Mouse (Mus musculus) liver, adult 2 months (tissue): Measurements from ENCODE around the gene Rapgef2. TPM values are rescaled to one million over a fixed set of nuclear protein-coding genes. Genes with fewer than 3 reads are reported as not detected.
A peak's percentile ranks its signal among the peaks of the same experiment; 100 is the strongest.

Experiments used
- DNase-seq: peaks from one replicate; pipeline ENCODE4 v3.0.0-alpha.2; 2011; ENCODE audit warnings: low read depth, low spot score; ENCODE audit errors: extremely low read depth
- H3K27ac ChIP-seq: fragments of 200-500 bp; replicated peaks from 2 replicates; pipeline ENCODE4 v1.5.1; 2012; ENCODE audit warnings: low read depth, mild to moderate bottlenecking, control low read depth, inconsistent platforms, low read length; ENCODE audit not compliant: insufficient read depth
- H3K27me3 ChIP-seq: fragments of 200-500 bp; 2 replicates; pipeline ENCODE4 v1.6.1; 2012; ENCODE audit warnings: mild to moderate bottlenecking, moderate library complexity, low read length, inconsistent platforms; ENCODE audit not compliant: control insufficient read depth, insufficient read depth
- H3K36me3 ChIP-seq: fragments of 200-500 bp; 2 replicates; pipeline ENCODE4 v1.6.1; 2012; ENCODE audit warnings: low read length, inconsistent platforms; ENCODE audit not compliant: control insufficient read depth, insufficient read depth
- H3K4me1 ChIP-seq: fragments of 200-500 bp; 2 replicates; pipeline ENCODE4 v1.6.1; 2011; ENCODE audit warnings: low read length; ENCODE audit not compliant: control insufficient read depth, insufficient read depth
- H3K4me3 ChIP-seq: fragments of 200-500 bp; 2 replicates; pipeline ENCODE4 v1.5.1; 2011; ENCODE audit warnings: low read depth, mild to moderate bottlenecking, control low read depth, low read length, moderate library complexity; ENCODE audit not compliant: insufficient read depth
- H3K79me2 ChIP-seq: fragments of 200-500 bp; 2 replicates; pipeline ENCODE4 v1.6.1; 2012; ENCODE audit warnings: inconsistent platforms, mild to moderate bottlenecking, low read length, moderate library complexity; ENCODE audit not compliant: control insufficient read depth, insufficient read depth
- H3K9ac ChIP-seq: fragments of 200-500 bp; 2 replicates; pipeline ENCODE4 v1.6.1; 2012; ENCODE audit warnings: low read depth, mild to moderate bottlenecking, control low read depth, inconsistent platforms, low read length
- CTCF ChIP-seq: fragments of 200-500 bp; IDR thresholded peaks from 2 replicates; pipeline ENCODE4 v1.5.1; 2011; ENCODE audit warnings: low read depth, low read length, control low read depth
- POLR2A ChIP-seq: fragments of 200-500 bp; IDR thresholded peaks from 2 replicates; pipeline ENCODE4 v1.6.1; 2011; ENCODE audit warnings: low read length, control low read depth; ENCODE audit not compliant: insufficient read depth; ENCODE audit errors: extremely low read depth
- WGBS: fragments of 180-500 bp; shearing (Covaris S2); methylation state at CpG from one replicate; pipeline ENCODE4 v1.1.7; 2018; 5-methylcytosine and 5-hydroxymethylcytosine counted together
- polyA plus RNA-seq: library from polyadenylated mRNA; depleted of rRNA; stranded (reverse); fragments of >200 nt; gene quantifications from 2 replicates; pipeline ENCODE4 v1.2.3, GENCODE M21; 2012
- total RNA-seq: library from RNA; depleted of rRNA; stranded (reverse); fragments of >200 nt; gene quantifications from 2 replicates; pipeline ENCODE4 v1.2.3, GENCODE M21; 2014

Gene Rapgef2
- total and polyA plus RNA-seq, 2 experiments, result 4.2 to 15.3 TPM

- Histone ChIP-seq H3K9ac (no peak overlapping the region), H3K27me3 (no peaks in the 10 kb centered on the region), H3K27ac (no peak overlapping the region), H3K36me3 (no peaks in the 10 kb centered on the region), H3K79me2 (peaks cover 46% of the 10 kb centered on the region), H3K4me1 (peaks cover 1% of the 10 kb centered on the region; the same call in 1 of the 2 replicates), H3K4me3 (no peak overlapping the region)
- DNase-seq, result no peak
- TF ChIP-seq CTCF, result no peak
- TF ChIP-seq POLR2A, result no peak
- 94% methylated on average over 11 of the region's 11 CpGs for WGBS
These were observed 10.3 kb downstream of the Rapgef2 start for GRCm38 (mm10) chr3:79275856-79276645.

DNA sequence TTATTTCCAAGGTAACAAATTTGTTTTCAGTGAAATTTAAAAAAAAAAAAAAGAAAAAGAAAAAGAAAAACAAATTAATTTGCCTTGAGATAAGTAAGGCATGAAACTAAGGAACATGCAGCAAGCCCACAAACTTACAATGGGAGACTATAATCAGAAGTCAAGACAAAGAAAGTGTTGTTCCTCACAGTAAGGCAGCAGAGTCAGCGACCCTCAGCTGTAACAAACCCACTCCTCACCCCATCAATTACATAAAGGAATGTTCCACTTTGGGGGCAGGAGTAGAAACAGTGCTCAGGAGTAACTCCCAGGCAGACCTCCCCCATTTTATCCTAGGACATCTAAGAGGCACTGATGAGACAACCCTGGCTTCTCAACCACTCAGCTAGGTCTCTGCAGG is 13.0 kb downstream of the Rapgef2 start:
- H3K27ac ChIP-seq, result no peak overlapping the region
- no peaks in the 10 kb centered on the region for H3K27me3 ChIP-seq
- H3K79me2 ChIP-seq, result peaks cover 37% of the 10 kb centered on the region; the same call in 1 of the 2 replicates
- no peak overlapping the region for H3K9ac ChIP-seq
- WGBS, result 38% methylated on average over 1 of the region's 1 CpGs
- no peak for DNase-seq
- no peaks in the 10 kb centered on the region for H3K4me1 ChIP-seq
- no peaks in the 10 kb centered on the region for H3K36me3 ChIP-seq
- no peak overlapping the region for H3K4me3 ChIP-seq
- no peak for TF ChIP-seq POLR2A

DNA sequence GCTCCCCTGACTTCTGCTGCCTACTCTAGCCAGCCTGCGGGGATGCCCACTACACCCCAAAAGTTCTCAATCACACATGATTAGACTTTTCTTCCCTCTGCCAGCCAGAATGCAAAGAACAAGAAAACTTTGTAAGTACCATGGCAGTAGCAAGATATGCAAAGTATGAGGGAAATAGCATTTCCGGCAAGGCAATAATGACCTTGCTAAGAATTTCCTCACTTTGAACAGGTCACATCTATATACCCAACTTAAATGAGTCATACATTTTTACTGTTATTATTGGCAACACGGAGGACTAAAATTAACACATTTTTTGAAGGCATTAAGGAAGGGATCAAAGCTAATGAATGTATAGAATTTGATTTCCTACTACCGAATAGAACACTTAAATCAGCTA is 13.4 kb downstream of the Rapgef2 start:
- H3K27me3 ChIP-seq, result no peaks in the 10 kb centered on the region
- peaks cover 41% of the 10 kb centered on the region; the same call in 1 of the 2 replicates for H3K79me2 ChIP-seq
- H3K27ac ChIP-seq, result no peak overlapping the region
- H3K4me3 ChIP-seq, result no peak overlapping the region
- no peaks in the 10 kb centered on the region for H3K4me1 ChIP-seq
- H3K36me3 ChIP-seq, result no peaks in the 10 kb centered on the region
- WGBS, result 78% methylated on average over 4 of the region's 4 CpGs
- no peak for DNase-seq
- no peak overlapping the region for H3K9ac ChIP-seq
- no peak for TF ChIP-seq CTCF
- no peak for TF ChIP-seq POLR2A

GRCm38 (mm10) chr3:79270980-79271555 is 15.2 kb downstream of the Rapgef2 start:
- no peaks in the 10 kb centered on the region for H3K27me3 ChIP-seq
- H3K36me3 ChIP-seq, result no peaks in the 10 kb centered on the region
- WGBS, result 76% methylated on average over 12 of the region's 12 CpGs
- no peak for DNase-seq
- no peak overlapping the region for H3K9ac ChIP-seq
- H3K27ac ChIP-seq, result no peak overlapping the region
- TF ChIP-seq POLR2A, result no peak
- TF ChIP-seq CTCF, result no peak
- H3K4me1 ChIP-seq, result peaks cover 7% of the 10 kb centered on the region
- no peak overlapping the region for H3K4me3 ChIP-seq
- peaks cover 46% of the 10 kb centered on the region for H3K79me2 ChIP-seq

DNA sequence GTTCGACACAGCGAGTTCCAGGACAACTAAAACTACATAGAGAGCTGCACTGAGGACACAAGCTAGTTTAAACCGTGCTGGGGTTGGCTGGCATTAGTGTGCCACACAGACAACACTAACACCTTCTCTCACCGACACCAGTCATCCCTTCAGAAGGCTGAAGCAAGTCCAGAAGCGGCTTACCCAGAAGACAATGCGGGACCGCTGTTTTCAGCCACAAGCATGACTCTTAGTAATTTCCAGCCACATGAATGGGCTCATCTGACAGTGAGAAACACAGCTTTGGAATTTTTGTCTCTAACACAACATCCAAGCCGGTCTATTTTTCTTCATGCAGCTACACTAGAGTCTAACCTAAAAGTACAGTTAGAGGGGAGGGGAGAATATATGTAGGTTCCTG is 16.4 kb downstream of the Rapgef2 start:
- 90% methylated on average over 8 of the region's 8 CpGs for WGBS
- Histone ChIP-seq H3K79me2 (peaks cover 41% of the 10 kb centered on the region), H3K27ac (no peak overlapping the region), H3K27me3 (no peaks in the 10 kb centered on the region), H3K4me1 (peaks cover 9% of the 10 kb centered on the region), H3K9ac (no peak overlapping the region), H3K4me3 (no peak overlapping the region), H3K36me3 (no peaks in the 10 kb centered on the region)
- TF ChIP-seq CTCF, result no peak
- TF ChIP-seq POLR2A, result no peak
- DNase-seq, result no peak

DNA sequence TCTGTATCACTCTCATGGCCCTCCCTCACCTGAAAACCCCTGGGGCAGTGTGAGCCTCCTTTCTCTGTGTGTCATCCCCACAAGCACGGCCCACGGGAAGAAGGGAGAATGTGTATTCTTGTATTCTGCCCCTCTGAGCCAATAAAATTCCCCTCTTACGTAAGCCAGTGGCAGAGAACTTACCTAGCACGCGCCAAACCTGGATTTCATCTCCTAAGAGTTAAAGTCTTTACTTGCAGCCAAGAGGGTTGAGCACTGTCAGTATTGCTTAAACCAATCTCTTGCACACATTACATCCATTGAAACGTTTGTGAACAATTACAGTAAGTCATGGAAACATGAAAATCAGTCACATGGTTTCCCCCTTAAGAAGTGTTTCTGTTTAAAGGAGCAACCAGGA is 19.3 kb downstream of the Rapgef2 start:
- H3K36me3 ChIP-seq, result no peaks in the 10 kb centered on the region
- peaks cover 16% of the 10 kb centered on the region for H3K4me1 ChIP-seq
- peaks cover 35% of the 10 kb centered on the region for H3K79me2 ChIP-seq
- TF ChIP-seq CTCF (no peak), POLR2A (no peak)
- H3K9ac ChIP-seq, result no peak overlapping the region
- 28% methylated on average over 6 of the region's 6 CpGs for WGBS
- no peak overlapping the region for H3K27ac ChIP-seq
- H3K4me3 ChIP-seq, result no peak overlapping the region
- no peaks in the 10 kb centered on the region for H3K27me3 ChIP-seq
- peak; percentile 79 for DNase-seq
